Mouse (Mus musculus): ENCODE measurements around the gene Ppt2. TPM values are rescaled to one million over a fixed set of nuclear protein-coding genes. Genes with fewer than 3 reads are reported as not detected.

Gene Ppt2
- polyA plus RNA-seq, 1 experiment from 2014 or later, result 26.4 TPM

DNA sequence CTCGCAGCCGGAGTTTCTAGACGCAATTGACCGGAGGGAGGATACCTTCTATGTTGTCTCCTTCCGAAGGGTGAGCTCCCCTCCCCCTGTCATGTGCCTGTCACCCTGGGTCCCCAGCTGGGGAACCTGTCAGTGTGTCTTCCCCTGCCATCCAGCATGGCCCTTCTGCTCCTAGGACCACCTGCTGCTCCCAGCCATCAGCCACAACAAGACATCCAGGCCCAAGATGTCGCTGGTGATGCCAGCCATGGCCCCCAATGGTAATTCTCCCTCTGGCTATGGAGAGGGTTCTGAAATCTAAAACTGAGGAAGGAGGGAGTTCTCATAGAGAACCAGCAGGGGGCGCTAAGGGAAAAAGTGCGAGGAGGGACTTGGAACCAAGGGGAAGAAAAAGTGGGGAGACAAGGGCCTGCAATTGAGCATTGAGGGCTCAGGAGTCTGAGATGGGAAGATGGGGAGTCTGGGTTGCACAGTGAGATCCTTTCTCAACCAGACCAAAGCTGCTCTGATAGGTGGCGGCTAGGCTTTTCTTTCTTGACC, 25.5 kb upstream of the Ppt2 start:
- DNase-seq (ENCODE audit: low spot score) (no peak), ATAC-seq (ENCODE audit: low read depth) (no peak)
- peaks cover 7% of the 10 kb centered on the region for H3K4me1 ChIP-seq (ENCODE audit: control insufficient read depth, insufficient read depth, low read length)
- no peak overlapping the region for H3K27ac ChIP-seq (replicated peaks; ENCODE audit: low read depth, low read length)
- no peak overlapping the region for H3K4me3 ChIP-seq (ENCODE audit: low read depth, low read length)
- no peak overlapping the region for H3K4me2 ChIP-seq (ENCODE audit: low read depth, low read length)
- H3K27me3 ChIP-seq (replicated peaks; ENCODE audit: control insufficient read depth, insufficient read depth, low read length), result no peaks in the 10 kb centered on the region
- peaks cover 42% of the 10 kb centered on the region for H3K36me3 ChIP-seq (ENCODE audit: control insufficient read depth, insufficient read depth, low read length)
- 63% methylated on average over 9 of the region's 9 CpGs for WGBS
- H3K9ac ChIP-seq (ENCODE audit: low read depth, low read length), result no peak overlapping the region
- no peaks in the 10 kb centered on the region for H3K9me3 ChIP-seq (ENCODE audit: control insufficient read depth, low read length)

- WGBS, result 88% methylated on average over 8 of the region's 8 CpGs
- Histone ChIP-seq H3K27me3 (replicated peaks; ENCODE audit: control insufficient read depth, insufficient read depth, low read length) (no peaks in the 10 kb centered on the region), H3K36me3 (ENCODE audit: control insufficient read depth, insufficient read depth, low read length) (peaks cover 42% of the 10 kb centered on the region), H3K4me3 (ENCODE audit: low read depth, low read length) (no peak overlapping the region), H3K4me2 (ENCODE audit: low read depth, low read length) (no peak overlapping the region), H3K27ac (replicated peaks; ENCODE audit: low read depth, low read length) (no peak overlapping the region), H3K4me1 (ENCODE audit: control insufficient read depth, insufficient read depth, low read length) (peaks cover 9% of the 10 kb centered on the region), H3K9ac (ENCODE audit: low read depth, low read length) (no peak overlapping the region), H3K9me3 (ENCODE audit: control insufficient read depth, low read length) (no peaks in the 10 kb centered on the region)
- ATAC-seq (ENCODE audit: low read depth) (no peak), DNase-seq (ENCODE audit: low spot score) (no peak)
These were observed 24.7 kb upstream of the Ppt2 start for GRCm38 (mm10) chr17:34652985-34653384.

DNA sequence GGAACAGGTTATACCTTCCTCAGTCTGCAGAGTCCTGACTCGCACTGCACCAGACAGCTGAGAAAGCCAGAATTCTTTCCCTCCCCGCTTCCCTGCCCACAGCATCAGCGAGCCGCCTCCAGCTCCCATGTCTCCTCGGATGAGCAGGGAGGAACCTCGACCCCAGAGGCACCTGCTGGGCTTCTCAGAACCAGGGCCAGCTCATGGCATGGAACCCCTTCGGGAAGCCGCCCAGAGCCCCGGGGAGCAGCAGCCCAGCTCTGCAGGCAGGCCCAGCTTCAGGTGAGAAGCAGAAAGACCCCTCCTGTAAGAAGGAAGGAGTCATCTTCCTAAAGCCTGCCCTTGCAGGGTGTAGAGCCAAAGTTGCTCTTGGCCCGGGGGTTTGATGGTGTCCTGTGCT, 24.2 kb upstream of the Ppt2 start:
- DNase-seq (ENCODE audit: low spot score), result no peak
- no peak overlapping the region for H3K4me2 ChIP-seq (ENCODE audit: low read depth, low read length)
- H3K36me3 ChIP-seq (ENCODE audit: control insufficient read depth, insufficient read depth, low read length), result peaks cover 42% of the 10 kb centered on the region
- no peak overlapping the region for H3K4me3 ChIP-seq (ENCODE audit: low read depth, low read length)
- peaks cover 14% of the 10 kb centered on the region for H3K4me1 ChIP-seq (ENCODE audit: control insufficient read depth, insufficient read depth, low read length)
- H3K27ac ChIP-seq (replicated peaks; ENCODE audit: low read depth, low read length), result no peak overlapping the region
- no peak for ATAC-seq (ENCODE audit: low read depth)
- WGBS, result 87% methylated on average over 10 of the region's 10 CpGs
- H3K9me3 ChIP-seq (ENCODE audit: control insufficient read depth, low read length), result no peaks in the 10 kb centered on the region
- no peak overlapping the region for H3K9ac ChIP-seq (ENCODE audit: low read depth, low read length)
- no peaks in the 10 kb centered on the region for H3K27me3 ChIP-seq (replicated peaks; ENCODE audit: control insufficient read depth, insufficient read depth, low read length)

DNA sequence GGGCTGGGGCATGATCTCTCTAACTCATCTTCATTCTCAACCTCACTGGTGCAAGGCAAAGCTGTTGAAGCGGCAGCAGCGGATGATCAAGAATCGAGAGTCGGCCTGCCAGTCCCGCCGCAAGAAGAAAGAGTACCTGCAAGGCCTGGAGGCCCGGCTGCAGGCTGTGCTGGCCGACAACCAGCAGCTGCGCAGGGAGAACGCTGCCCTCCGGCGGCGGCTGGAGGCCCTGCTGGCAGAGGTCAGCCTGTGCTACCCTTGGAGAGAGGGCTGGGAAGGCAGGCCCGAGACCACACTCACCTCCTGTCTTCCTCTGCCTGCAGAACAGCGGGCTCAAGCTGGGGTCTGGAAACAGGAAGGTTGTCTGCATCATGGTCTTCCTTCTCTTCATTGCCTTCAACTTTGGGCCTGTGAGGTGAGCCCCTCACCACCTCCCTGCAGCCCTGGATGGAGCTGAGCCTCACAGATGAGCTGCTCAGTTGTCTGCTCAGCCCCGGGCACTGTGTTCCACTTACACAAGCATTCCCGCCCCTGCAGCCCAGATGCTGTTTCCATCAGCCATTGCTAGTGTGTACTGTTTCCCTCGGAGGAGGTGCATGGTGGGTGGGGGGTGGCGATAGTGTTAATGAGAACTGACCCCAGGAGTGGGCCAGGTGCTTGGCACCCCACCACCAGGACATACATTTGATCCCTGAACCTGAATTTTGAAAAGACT, 23.4 kb upstream of the Ppt2 start:
- DNase-seq (ENCODE audit: low spot score) (no peak), ATAC-seq (ENCODE audit: low read depth) (no peak)
- Histone ChIP-seq H3K4me3 (ENCODE audit: low read depth, low read length) (no peak overlapping the region), H3K27ac (replicated peaks; ENCODE audit: low read depth, low read length) (no peak overlapping the region), H3K9ac (ENCODE audit: low read depth, low read length) (no peak overlapping the region), H3K4me2 (ENCODE audit: low read depth, low read length) (no peak overlapping the region), H3K9me3 (ENCODE audit: control insufficient read depth, low read length) (no peaks in the 10 kb centered on the region), H3K4me1 (ENCODE audit: control insufficient read depth, insufficient read depth, low read length) (peaks cover 14% of the 10 kb centered on the region), H3K36me3 (ENCODE audit: control insufficient read depth, insufficient read depth, low read length) (peaks cover 42% of the 10 kb centered on the region), H3K27me3 (replicated peaks; ENCODE audit: control insufficient read depth, insufficient read depth, low read length) (no peaks in the 10 kb centered on the region)
- WGBS, result 64% methylated on average over 19 of the region's 19 CpGs

GRCm38 (mm10) chr17:34650781-34651180, 22.5 kb upstream of the Ppt2 start:
- no peak overlapping the region for H3K9ac ChIP-seq (ENCODE audit: low read depth, low read length)
- no peak overlapping the region for H3K27ac ChIP-seq (replicated peaks; ENCODE audit: low read depth, low read length)
- H3K4me1 ChIP-seq (ENCODE audit: control insufficient read depth, insufficient read depth, low read length), result peaks cover 12% of the 10 kb centered on the region
- 87% methylated on average over 13 of the region's 14 CpGs for WGBS
- no peaks in the 10 kb centered on the region for H3K27me3 ChIP-seq (replicated peaks; ENCODE audit: control insufficient read depth, insufficient read depth, low read length)
- no peaks in the 10 kb centered on the region for H3K9me3 ChIP-seq (ENCODE audit: control insufficient read depth, low read length)
- ATAC-seq (ENCODE audit: low read depth), result no peak
- H3K4me2 ChIP-seq (ENCODE audit: low read depth, low read length), result no peak overlapping the region
- peaks cover 42% of the 10 kb centered on the region for H3K36me3 ChIP-seq (ENCODE audit: control insufficient read depth, insufficient read depth, low read length)
- DNase-seq (ENCODE audit: low spot score), result no peak
- no peak overlapping the region for H3K4me3 ChIP-seq (ENCODE audit: low read depth, low read length)

- Histone ChIP-seq H3K9ac (ENCODE audit: low read depth, low read length) (no peak overlapping the region), H3K4me2 (ENCODE audit: low read depth, low read length) (no peak overlapping the region), H3K27ac (replicated peaks; ENCODE audit: low read depth, low read length) (no peak overlapping the region), H3K36me3 (ENCODE audit: control insufficient read depth, insufficient read depth, low read length) (peaks cover 39% of the 10 kb centered on the region), H3K9me3 (ENCODE audit: control insufficient read depth, low read length) (no peaks in the 10 kb centered on the region), H3K4me1 (ENCODE audit: control insufficient read depth, insufficient read depth, low read length) (peaks cover 18% of the 10 kb centered on the region), H3K27me3 (replicated peaks; ENCODE audit: control insufficient read depth, insufficient read depth, low read length) (no peaks in the 10 kb centered on the region), H3K4me3 (ENCODE audit: low read depth, low read length) (no peak overlapping the region)
- WGBS, result 86% methylated on average over 18 of the region's 18 CpGs
- ATAC-seq (ENCODE audit: low read depth) (no peak), DNase-seq (ENCODE audit: low spot score) (no peak)
These were observed 21.0 kb upstream of the Ppt2 start for GRCm38 (mm10) chr17:34649106-34649864.

DNA sequence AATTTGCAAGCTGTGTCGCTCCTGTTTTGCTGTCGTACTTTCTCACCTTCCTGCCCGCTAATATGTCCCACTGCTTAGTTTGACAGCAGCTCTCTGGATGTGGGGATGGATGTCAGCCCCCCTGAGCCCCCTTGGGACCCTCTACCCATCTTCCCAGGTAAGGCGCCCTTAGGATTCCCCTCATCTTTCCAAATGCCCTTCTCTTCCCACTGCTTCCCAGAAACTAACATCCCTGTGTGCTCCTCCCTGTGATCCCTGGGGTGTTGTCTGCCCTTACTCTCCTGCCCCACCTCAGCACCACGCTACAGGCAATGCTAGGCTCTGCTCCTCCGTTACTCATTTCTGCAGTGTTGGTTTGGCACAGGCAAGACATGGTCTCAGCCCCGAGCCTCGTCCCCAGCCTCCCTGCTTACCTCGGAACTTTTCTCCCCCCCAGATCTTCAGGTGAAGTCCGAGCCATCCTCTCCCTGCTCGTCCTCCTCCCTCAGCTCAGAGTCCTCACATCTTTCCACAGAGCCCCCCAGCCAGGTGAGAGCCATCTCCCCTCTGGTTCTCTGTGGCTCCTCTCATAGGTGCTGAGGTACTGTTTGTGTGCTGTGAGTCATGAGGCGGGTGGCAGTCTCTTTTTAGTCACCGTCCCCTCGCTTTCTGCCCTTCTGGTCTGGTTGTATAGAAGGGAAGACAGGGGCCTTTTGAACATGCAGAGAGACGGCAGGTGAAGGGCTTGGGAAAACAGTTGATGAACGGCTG, 20.0 kb upstream of the Ppt2 start:
- Histone ChIP-seq H3K4me2 (ENCODE audit: low read depth, low read length) (peak overlapping the region; percentile 88), H3K4me3 (ENCODE audit: low read depth, low read length) (peak overlapping the region; percentile 95), H3K27ac (replicated peaks; ENCODE audit: low read depth, low read length) (no peak overlapping the region), H3K4me1 (ENCODE audit: control insufficient read depth, insufficient read depth, low read length) (peaks cover 20% of the 10 kb centered on the region), H3K9me3 (ENCODE audit: control insufficient read depth, low read length) (no peaks in the 10 kb centered on the region), H3K27me3 (replicated peaks; ENCODE audit: control insufficient read depth, insufficient read depth, low read length) (no peaks in the 10 kb centered on the region), H3K36me3 (ENCODE audit: control insufficient read depth, insufficient read depth, low read length) (peaks cover 38% of the 10 kb centered on the region), H3K9ac (ENCODE audit: low read depth, low read length) (0 out of 2 replicates have a peak overlapping the region, but pooled peaks have one; percentile 89)
- DNase-seq (ENCODE audit: low spot score) (no peak), ATAC-seq (ENCODE audit: low read depth) (no peak)
- 78% methylated on average over 16 of the region's 16 CpGs for WGBS

Data from embryonic facial prominence, embryonic 14.5 days (tissue).